Mouse (Mus musculus) hindbrain, embryonic 13.5 days (tissue): ENCODE results near the gene Adcyap1r1. TPM values are rescaled to one million over a fixed set of nuclear protein-coding genes. Genes with fewer than 3 reads are reported as not detected.

ENCODE experiments used
- ATAC-seq: fragments of 200-750 bp; cut with Nextera tagmentation; 2 replicates; pipeline ENCODE4 v1.8.0; 2017; ENCODE audit warnings: moderate TSS enrichment; ENCODE audit not compliant: low FRiP score
- H3K27ac ChIP-seq: fragments of 300-500 bp; sonication (generic); 2 replicates; pipeline ENCODE4 v1.5.1; 2015; ENCODE audit warnings: inconsistent platforms, mild to moderate bottlenecking, moderate library complexity
- H3K27me3 ChIP-seq: fragments of 300-500 bp; sonication (generic); 2 replicates; pipeline ENCODE4 v1.6.1; 2015; ENCODE audit warnings: mild to moderate bottlenecking, inconsistent platforms
- H3K36me3 ChIP-seq: fragments of 300-500 bp; sonication (generic); 2 replicates; pipeline ENCODE4 v1.6.1; 2015; ENCODE audit warnings: mild to moderate bottlenecking, inconsistent platforms
- H3K4me1 ChIP-seq: fragments of 300-500 bp; sonication (generic); replicated peaks from 2 replicates; pipeline ENCODE4 v1.6.1; 2015; ENCODE audit warnings: inconsistent platforms
- H3K4me2 ChIP-seq: fragments of 300-500 bp; sonication (generic); 2 replicates; pipeline ENCODE4 v1.6.1; 2015; ENCODE audit warnings: inconsistent platforms, mild to moderate bottlenecking, moderate library complexity
- H3K4me3 ChIP-seq: fragments of 300-500 bp; sonication (generic); 2 replicates; pipeline ENCODE4 v1.5.1; 2015; ENCODE audit warnings: mild to moderate bottlenecking, inconsistent platforms
- H3K9ac ChIP-seq: fragments of 300-500 bp; sonication (generic); 2 replicates; pipeline ENCODE4 v1.6.1; 2015; ENCODE audit warnings: mild to moderate bottlenecking, inconsistent platforms
- H3K9me3 ChIP-seq: fragments of 300-500 bp; sonication (generic); 2 replicates; pipeline ENCODE4 v1.6.1; 2016; ENCODE audit warnings: inconsistent platforms
- WGBS: fragments of 180-500 bp; shearing (Covaris S2); methylation state at CpG from one replicate; pipeline ENCODE4 v1.1.7; 2015; 5-methylcytosine and 5-hydroxymethylcytosine counted together
- polyA plus RNA-seq: library from polyadenylated mRNA; unstranded; fragments of >200 nt; fragmentation: Nextera tagmentation; extraction: Ambion mirVana; gene quantifications from 2 replicates; pipeline ENCODE4 v1.2.1, GENCODE M21; 2015

Gene Adcyap1r1
- polyA plus RNA-seq = 45.4 and 51.0 TPM in 2 replicates

DNA sequence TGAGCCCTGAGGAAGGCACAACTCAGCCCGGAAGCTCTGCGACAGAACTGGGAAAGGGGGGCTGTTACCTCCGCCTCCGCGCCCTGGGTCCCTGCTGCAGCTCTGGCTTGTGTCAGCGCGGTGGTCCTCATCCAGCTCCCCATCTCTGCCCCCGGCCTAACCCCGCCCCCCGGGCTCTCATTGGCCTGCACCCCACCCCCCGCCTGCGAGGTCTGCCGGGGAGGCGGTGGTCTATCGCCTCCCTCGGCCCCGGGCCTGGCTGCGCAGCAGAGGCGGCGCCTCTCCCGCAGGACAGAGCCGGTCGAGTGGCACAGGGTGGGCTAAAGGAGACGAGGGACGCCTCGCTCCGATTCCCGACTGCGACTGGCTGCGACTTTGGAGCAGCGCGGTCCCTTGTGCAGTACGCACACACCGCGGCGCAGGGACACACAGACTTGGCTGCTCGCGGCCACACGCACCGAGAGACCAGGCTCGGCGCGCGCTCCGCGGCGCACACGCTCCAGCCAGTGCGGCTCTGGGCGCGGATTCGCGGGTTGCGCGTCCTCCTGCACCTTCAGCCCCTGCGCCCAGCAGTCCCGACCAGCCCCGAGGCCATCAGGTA is at the start of gene Adcyap1r1:
TSS of gene Adcyap1r1 (plus strand) at position 208 of the 601 bp plus-strand sequence.
- Histone ChIP-seq H3K4me3 (peak within 1 kb of the TSS; percentile 85), H3K27ac (peak within 1 kb of the TSS; percentile 91), H3K9ac (peak within 1 kb of the TSS; percentile 92), H3K9me3 (no peaks in the 10 kb centered on the region), H3K36me3 (no peaks in the 10 kb centered on the region), H3K4me2 (peak within 1 kb of the TSS; percentile 88), H3K27me3 (0 out of 2 replicates have a peak, but pooled peaks cover 13% of the 10 kb centered on the region), H3K4me1 (peaks cover 72% of the 10 kb centered on the region)
- ATAC-seq = peak; percentile 94
- 1% methylated on average over 57 of the region's 58 CpGs for WGBS

DNA sequence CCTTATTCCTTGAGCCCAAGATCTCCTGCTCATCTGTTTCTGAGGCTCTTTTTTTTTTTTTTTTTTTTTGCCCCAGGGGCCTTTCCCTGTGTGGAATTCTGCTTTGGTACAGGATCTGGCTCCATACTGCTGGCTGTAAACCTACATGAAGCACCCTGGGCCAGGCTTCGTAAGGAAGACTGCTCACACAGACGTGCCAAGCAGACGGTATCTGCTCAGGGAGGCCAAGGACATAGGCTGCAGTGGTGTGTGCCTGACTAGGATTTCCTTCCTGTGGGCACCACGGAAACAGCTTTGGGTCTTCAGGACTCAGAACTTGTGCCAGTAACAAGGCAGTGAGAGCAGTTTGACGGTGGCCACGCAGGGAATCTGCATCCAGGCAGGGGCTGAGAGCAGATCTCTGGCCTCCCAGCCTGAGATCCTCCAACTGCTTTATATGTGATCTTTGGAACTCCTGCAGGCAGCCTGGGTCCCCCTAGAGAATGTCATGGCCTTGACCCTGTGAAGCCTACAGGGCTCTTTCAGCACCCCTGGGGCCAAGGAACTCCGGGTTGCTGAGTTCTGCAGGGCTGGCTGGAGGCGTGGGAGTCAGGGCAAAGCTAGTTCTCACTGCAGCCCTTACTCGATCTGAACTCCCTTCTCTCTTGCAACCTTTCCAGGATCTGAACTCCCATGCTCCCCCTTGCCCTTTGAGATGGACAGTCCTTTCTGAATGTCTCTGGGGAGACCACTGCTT is 49.6 kb upstream of the Adcyap1r1 start:
- no peak overlapping the region for H3K9ac ChIP-seq
- H3K4me1 ChIP-seq = peaks cover 28% of the 10 kb centered on the region
- ATAC-seq = no peak
- H3K36me3 ChIP-seq = no peaks in the 10 kb centered on the region
- H3K4me3 ChIP-seq = no peak overlapping the region
- H3K27me3 ChIP-seq = 0 out of 2 replicates have a peak, but pooled peaks cover 3% of the 10 kb centered on the region
- no peaks in the 10 kb centered on the region for H3K9me3 ChIP-seq
- 76% methylated on average over 9 of the region's 9 CpGs for WGBS
- H3K4me2 ChIP-seq = no peak overlapping the region
- H3K27ac ChIP-seq = no peak overlapping the region

DNA sequence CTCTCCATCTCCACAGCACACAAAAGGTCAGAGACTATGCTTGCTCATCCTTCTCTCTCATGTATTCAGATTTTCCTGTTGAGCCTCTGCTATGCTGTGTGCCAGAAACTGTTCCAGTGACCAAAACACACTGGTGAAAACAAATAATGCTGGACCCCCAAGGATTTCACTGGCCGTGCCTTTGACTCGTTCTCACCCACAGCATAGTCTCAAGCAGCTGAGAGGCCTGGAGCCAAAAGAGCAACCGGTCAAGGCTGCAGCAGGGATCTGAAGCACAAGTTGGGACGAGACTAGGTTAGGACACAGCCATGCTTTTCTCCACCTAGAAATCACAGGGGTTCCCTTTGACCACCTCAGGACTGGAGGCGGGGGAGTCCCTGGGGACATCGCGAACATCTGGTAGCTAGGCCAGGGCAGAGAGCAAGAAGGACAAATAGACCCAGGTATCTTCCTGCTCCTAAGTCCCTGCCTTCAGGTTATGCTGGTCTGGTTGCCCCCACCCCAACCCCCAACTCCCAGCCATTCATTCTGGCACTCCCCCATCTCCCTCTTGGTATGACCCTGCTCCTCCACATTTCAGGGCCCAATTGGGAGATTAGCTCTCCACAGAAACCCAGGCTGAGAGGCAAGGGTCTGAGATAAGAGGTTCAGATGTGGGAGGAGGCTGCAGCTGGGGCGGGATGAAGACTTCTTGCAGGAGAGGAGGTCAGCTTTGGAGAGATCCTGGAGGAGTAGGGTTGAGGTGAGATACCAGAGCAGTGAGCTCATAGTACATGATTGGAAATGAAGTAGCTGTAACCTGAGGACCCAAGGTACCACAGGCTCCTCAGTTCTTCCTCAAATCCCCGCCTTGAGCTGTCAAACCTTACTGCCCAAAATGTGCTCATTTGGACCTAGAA is 48.1 kb upstream of the Adcyap1r1 start:
- H3K36me3 ChIP-seq = no peaks in the 10 kb centered on the region
- ATAC-seq = no peak
- H3K27me3 ChIP-seq = 0 out of 2 replicates have a peak, but pooled peaks cover 3% of the 10 kb centered on the region
- H3K4me2 ChIP-seq = no peak overlapping the region
- peaks cover 29% of the 10 kb centered on the region for H3K4me1 ChIP-seq
- no peak overlapping the region for H3K9ac ChIP-seq
- no peak overlapping the region for H3K27ac ChIP-seq
- WGBS = 83% methylated on average over 9 of the region's 9 CpGs
- H3K9me3 ChIP-seq = no peaks in the 10 kb centered on the region
- H3K4me3 ChIP-seq = no peak overlapping the region

DNA sequence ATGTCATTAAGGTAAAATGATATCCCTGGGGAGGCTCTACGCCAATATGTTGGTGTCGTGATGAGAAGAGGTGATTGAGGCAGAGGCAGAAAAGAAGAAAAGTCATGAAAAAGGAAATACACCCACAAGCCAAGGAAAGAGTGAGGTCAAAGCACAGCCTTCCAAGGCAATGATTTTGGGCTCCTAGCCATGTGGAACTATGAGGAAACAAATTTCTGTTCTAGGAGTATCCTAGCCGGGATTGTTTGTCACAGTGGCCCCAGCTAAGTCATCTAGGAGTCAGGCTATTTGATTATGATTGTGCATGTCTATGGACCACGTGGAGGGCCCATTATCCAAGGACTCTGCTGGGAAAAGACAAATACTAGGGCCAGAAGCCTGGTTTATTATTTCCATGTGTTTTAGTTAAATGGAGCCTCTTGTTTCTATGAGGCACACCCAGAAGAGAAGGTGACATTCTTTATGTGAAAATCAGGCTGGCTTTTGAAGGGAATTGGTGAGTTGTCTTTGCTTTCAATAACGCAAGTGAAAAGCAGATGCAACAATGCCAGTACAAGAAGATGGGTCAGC is 47.3 kb upstream of the Adcyap1r1 start:
- H3K9ac ChIP-seq = no peak overlapping the region
- no peak overlapping the region for H3K4me3 ChIP-seq
- H3K4me1 ChIP-seq = peaks cover 20% of the 10 kb centered on the region
- no peaks in the 10 kb centered on the region for H3K9me3 ChIP-seq
- no peak overlapping the region for H3K27ac ChIP-seq
- no peaks in the 10 kb centered on the region for H3K36me3 ChIP-seq
- ATAC-seq = no peak
- no peak overlapping the region for H3K4me2 ChIP-seq
- H3K27me3 ChIP-seq = 0 out of 2 replicates have a peak, but pooled peaks cover 3% of the 10 kb centered on the region
- WGBS = 82% methylated on average over 5 of the region's 5 CpGs

DNA sequence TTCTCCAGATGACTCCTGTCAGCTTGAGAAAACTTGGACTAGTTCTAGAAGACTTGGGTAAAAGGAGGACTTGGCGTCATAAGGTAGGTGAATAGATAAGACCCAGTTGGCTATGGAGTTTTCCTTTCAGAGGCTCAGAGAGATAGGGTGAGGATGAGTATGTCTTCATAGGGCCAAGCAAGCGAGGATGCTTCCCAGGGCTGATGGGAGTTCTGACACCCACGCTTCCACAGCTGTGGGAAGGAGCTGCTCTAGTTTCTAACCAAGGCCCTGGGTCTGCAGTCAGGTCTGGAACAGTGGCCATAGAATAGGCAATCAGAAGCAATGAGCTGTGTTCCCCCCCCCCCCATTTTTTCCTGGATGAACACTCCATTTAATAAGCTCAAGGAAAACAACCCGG is 44.4 kb upstream of the Adcyap1r1 start:
- H3K36me3 ChIP-seq = no peaks in the 10 kb centered on the region
- WGBS = 81% methylated on average over 4 of the region's 4 CpGs
- no peak overlapping the region for H3K9ac ChIP-seq
- no peak overlapping the region for H3K4me2 ChIP-seq
- no peak for ATAC-seq
- H3K27ac ChIP-seq = no peak overlapping the region
- H3K9me3 ChIP-seq = no peaks in the 10 kb centered on the region
- H3K4me3 ChIP-seq = no peak overlapping the region
- peaks cover 21% of the 10 kb centered on the region for H3K4me1 ChIP-seq
- 0 out of 2 replicates have a peak, but pooled peaks cover 2% of the 10 kb centered on the region for H3K27me3 ChIP-seq

DNA sequence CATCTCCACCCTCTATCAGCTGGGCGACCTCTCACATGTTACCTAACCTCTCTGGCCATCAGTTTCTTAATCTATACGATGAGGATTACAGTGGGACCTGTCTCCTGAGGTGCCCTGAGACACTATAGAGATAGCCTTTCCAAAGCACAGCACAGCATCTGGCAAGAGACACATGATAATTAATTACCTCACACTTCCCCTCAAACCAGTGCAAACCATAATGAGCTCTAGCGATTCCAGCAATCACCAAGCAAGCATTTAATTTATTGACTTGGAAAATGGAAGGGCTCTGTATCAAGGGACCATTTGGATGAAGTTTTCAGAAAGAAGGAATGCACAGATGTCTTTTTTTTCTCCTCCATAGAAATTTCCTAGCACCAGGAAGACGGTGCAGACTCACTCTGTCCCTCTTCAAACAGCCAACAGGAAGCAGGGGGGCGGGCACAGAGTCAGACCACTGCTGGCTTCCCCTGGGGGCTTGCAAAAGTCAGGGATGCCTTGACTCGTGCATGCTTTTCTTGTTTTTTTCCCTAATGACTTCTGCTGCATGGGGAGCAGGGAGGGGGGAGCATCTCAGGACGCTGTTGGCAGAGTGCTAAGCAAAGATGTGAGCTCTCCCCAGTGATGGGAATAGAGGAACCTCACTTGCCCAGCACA is 41.5 kb upstream of the Adcyap1r1 start:
- Histone ChIP-seq H3K4me3 (no peak overlapping the region), H3K4me1 (peaks cover 19% of the 10 kb centered on the region), H3K27me3 (no peaks in the 10 kb centered on the region), H3K4me2 (no peak overlapping the region), H3K9me3 (no peaks in the 10 kb centered on the region), H3K27ac (peak overlapping the region; percentile 55), H3K36me3 (no peaks in the 10 kb centered on the region), H3K9ac (no peak overlapping the region)
- WGBS = 36% methylated on average over 7 of the region's 7 CpGs
- ATAC-seq = peak; percentile 53; the same call in 1 of the 2 replicates

DNA sequence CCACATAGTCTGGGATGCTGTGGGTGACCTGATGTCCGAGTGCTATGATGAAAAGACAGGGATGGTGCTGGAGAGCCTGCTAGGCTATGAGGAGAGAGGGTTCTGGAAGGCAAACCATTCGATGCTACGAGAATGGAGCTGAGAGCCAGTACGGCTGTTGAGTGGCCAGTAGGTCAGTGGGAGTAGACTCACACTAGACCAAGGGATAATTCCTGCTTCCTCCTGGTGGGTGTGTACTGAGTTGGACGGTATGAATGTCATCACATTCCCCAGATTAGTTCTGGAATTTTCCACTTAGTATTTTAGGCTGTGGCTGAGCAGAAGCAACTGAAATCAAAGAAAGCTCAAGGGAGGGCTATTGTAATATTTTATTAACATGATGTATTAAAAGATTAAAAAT is 40.8 kb upstream of the Adcyap1r1 start:
- H3K4me1 ChIP-seq = peaks cover 24% of the 10 kb centered on the region
- H3K4me3 ChIP-seq = no peak overlapping the region
- H3K4me2 ChIP-seq = no peak overlapping the region
- no peaks in the 10 kb centered on the region for H3K36me3 ChIP-seq
- no peak overlapping the region for H3K9ac ChIP-seq
- no peak for ATAC-seq
- H3K27me3 ChIP-seq = no peaks in the 10 kb centered on the region
- no peak overlapping the region for H3K27ac ChIP-seq
- 81% methylated on average over 5 of the region's 5 CpGs for WGBS
- no peaks in the 10 kb centered on the region for H3K9me3 ChIP-seq

DNA sequence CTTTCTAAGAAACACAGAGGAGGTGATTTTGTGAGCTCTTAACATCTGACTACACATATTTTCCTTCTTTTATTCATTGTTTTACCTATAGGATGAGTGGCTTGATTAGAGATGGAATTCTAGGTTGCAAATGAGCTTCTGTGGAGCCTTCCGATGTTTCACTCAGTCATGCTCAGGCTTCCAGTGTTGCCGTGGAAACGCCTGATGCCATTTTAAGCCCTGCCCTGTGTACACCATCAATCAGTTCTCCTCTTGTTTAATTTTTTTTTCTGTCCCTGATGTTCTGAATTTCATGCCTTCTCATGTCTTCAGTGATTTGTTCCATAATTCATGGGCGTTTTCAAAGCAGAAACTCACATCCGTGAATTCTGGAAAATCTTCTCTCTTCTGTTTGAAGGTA is 35.6 kb upstream of the Adcyap1r1 start:
- H3K36me3 ChIP-seq = no peaks in the 10 kb centered on the region
- no peak overlapping the region for H3K4me3 ChIP-seq
- peaks cover 23% of the 10 kb centered on the region for H3K4me1 ChIP-seq
- no peaks in the 10 kb centered on the region for H3K27me3 ChIP-seq
- no peak overlapping the region for H3K27ac ChIP-seq
- no peak overlapping the region for H3K9ac ChIP-seq
- H3K4me2 ChIP-seq = no peak overlapping the region
- ATAC-seq = no peak
- no peaks in the 10 kb centered on the region for H3K9me3 ChIP-seq
- 44% methylated on average over 5 of the region's 5 CpGs for WGBS

DNA sequence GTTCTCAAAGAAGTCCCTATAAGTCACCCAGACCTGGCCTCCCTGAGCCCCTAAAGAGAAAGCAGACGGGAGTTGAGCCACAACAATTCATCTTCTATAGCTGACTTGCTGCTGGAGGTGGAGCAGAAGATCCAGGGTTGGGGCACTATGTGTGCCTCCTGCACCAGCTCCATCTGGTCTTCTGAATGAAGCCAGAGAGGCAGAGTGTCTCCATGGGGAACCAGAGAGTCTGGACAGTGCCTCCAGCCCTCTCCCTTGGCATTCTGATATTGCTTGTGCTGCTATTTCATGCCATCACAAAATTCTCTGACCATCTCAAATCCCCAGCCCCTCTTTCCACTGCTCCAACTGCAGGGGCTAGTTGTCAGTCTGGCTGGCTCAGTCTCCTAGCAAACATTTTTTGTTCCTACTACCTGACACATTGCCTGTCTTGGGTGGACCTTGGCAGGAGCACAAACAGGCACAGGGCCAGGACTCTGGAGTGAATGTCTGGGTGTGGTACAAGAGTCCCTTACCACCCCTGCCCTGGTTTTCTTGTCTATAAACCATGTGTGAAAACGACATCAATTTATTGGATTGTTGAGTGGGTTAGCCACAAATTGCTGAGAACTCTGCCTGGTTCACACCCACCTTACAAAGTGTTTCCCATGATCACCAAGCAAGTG is 32.9 kb upstream of the Adcyap1r1 start:
- 67% methylated on average over 2 of the region's 2 CpGs for WGBS
- Histone ChIP-seq H3K9me3 (no peaks in the 10 kb centered on the region), H3K9ac (no peak overlapping the region), H3K4me3 (no peak overlapping the region), H3K27ac (no peak overlapping the region), H3K36me3 (no peaks in the 10 kb centered on the region), H3K27me3 (peaks cover 7% of the 10 kb centered on the region; the same call in 1 of the 2 replicates), H3K4me2 (no peak overlapping the region), H3K4me1 (peaks cover 31% of the 10 kb centered on the region)
- no peak for ATAC-seq

DNA sequence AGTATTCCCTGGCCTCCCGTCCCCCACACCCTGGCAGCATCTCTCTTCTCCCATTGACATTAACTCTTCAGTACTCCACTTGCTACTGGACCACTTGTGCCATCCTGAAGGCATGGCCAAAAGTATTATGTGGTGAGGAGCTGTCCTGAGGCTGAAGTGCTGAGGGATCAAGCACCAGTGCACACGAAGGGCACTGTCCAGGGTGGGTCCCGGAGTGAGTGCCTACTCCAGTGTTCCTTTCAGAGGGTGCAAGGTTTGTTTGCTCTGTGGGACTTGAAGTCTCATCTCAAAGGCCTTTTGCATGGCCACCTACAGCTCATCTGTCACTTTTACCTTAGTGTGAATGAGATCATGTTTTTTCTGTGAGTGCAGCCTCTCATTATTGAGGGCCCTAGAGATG is 31.4 kb upstream of the Adcyap1r1 start:
- peaks cover 7% of the 10 kb centered on the region; the same call in 1 of the 2 replicates for H3K27me3 ChIP-seq
- 0 out of 2 replicates have a peak, but pooled peaks have one; percentile 18 for ATAC-seq
- WGBS = 79% methylated on average over 3 of the region's 3 CpGs

DNA sequence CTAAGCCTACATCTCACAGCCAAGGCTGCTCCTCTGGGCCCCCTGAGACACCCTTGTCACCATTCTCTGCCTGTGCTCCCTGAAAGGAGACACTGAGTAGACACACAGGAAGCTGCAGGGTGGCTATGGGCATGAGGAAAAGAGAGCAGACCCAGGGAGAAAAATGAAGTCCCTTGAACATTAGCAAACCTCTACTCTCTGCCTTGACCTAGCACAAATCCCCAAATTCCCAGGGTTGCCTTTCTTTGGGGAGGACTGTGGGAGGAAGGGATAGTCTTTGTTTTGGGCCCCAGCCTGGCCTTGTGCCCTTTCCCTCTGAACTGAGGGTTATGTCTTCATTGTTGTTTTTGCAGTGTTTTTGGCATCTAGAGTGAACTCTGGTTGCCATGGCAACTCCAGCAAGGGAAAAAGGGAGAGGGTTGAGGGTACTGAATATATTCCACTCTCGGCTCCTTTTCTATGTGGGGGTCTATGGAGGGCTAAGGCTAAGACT is 30.9 kb upstream of the Adcyap1r1 start:
- WGBS = 21% methylated on average over 1 of the region's 1 CpGs
- H3K9me3 ChIP-seq = no peaks in the 10 kb centered on the region
- H3K4me2 ChIP-seq = no peak overlapping the region
- H3K9ac ChIP-seq = no peak overlapping the region
- ATAC-seq = peak; percentile 77
- peaks cover 7% of the 10 kb centered on the region; the same call in 1 of the 2 replicates for H3K27me3 ChIP-seq
- peak overlapping the region; percentile 79 for H3K27ac ChIP-seq
- no peak overlapping the region for H3K4me3 ChIP-seq
- H3K4me1 ChIP-seq = peaks cover 26% of the 10 kb centered on the region
- H3K36me3 ChIP-seq = no peaks in the 10 kb centered on the region

More for the DNA sequence above, 31.4 kb upstream of the Adcyap1r1 start:
- H3K4me1 ChIP-seq = peaks cover 31% of the 10 kb centered on the region
- H3K27ac ChIP-seq = peak overlapping the region; percentile 79; the same call in 1 of the 2 replicates
- no peaks in the 10 kb centered on the region for H3K9me3 ChIP-seq
- no peak overlapping the region for H3K9ac ChIP-seq
- no peaks in the 10 kb centered on the region for H3K36me3 ChIP-seq
- no peak overlapping the region for H3K4me3 ChIP-seq
- no peak overlapping the region for H3K4me2 ChIP-seq
